Mouse (Mus musculus): Measurements from ENCODE around the gene Olfr1223. TPM values are rescaled to one million over a fixed set of nuclear protein-coding genes. Genes with fewer than 3 reads are reported as not detected.

Olfr1223 gene
- polyA plus RNA-seq, 1 experiment from 2014 or later: not detected

GRCm38 (mm10) chr2:89117183-89117582 is 34.2 kb downstream of the Olfr1223 start, which contains the start of gene Olfr1221:
Olfr1221 (minus strand) TSS chr2:89117283.
- no peak for DNase-seq (ENCODE audit: low spot score)
- 95% methylated on average over 2 of the region's 2 CpGs for WGBS

GRCm38 (mm10) chr2:89106735-89107134 is 44.6 kb downstream of the Olfr1223 start, which contains the start of gene Olfr1220:
Olfr1220 (minus strand) TSS chr2:89106835.
- no peak within 1 kb of the TSS for H3K27ac ChIP-seq
- no peak within 1 kb of the TSS for H3K9ac ChIP-seq (ENCODE audit: low read depth, low read length)
- WGBS: 74% methylated on average over 3 of the region's 3 CpGs
- no peaks in the 10 kb centered on the region for H3K9me3 ChIP-seq (replicated peaks; ENCODE audit: low read length)
- no peak within 1 kb of the TSS for H3K4me2 ChIP-seq (ENCODE audit: low read length)
- H3K27me3 ChIP-seq (ENCODE audit: insufficient read depth, low read length): no peaks in the 10 kb centered on the region
- H3K4me1 ChIP-seq (replicated peaks; ENCODE audit: insufficient read depth, low read length): no peaks in the 10 kb centered on the region
- ATAC-seq (replicated peaks; ENCODE audit: low FRiP score, low read depth) (no peak), DNase-seq (ENCODE audit: low spot score) (no peak)
- no peak for TF ChIP-seq CTCF (IDR thresholded peaks at IDR 0.05; ENCODE audit: low read depth)
- no peaks in the 10 kb centered on the region for H3K36me3 ChIP-seq (ENCODE audit: insufficient read depth, low read length)
- H3K4me3 ChIP-seq (replicated peaks; ENCODE audit: low read depth, low read length): no peak within 1 kb of the TSS

More at GRCm38 (mm10) chr2:89117183-89117582, 34.2 kb downstream of the Olfr1223 start, which contains the start of gene Olfr1221:
- Histone ChIP-seq H3K9me3 (replicated peaks; ENCODE audit: low read length) (no peaks in the 10 kb centered on the region), H3K36me3 (ENCODE audit: insufficient read depth, low read length) (no peaks in the 10 kb centered on the region), H3K27ac (no peak within 1 kb of the TSS), H3K27me3 (ENCODE audit: insufficient read depth, low read length) (no peaks in the 10 kb centered on the region), H3K4me1 (replicated peaks; ENCODE audit: insufficient read depth, low read length) (no peaks in the 10 kb centered on the region), H3K4me2 (ENCODE audit: low read length) (no peak within 1 kb of the TSS), H3K9ac (ENCODE audit: low read depth, low read length) (no peak within 1 kb of the TSS), H3K4me3 (replicated peaks; ENCODE audit: low read depth, low read length) (no peak within 1 kb of the TSS)
- no peak for TF ChIP-seq CTCF (IDR thresholded peaks at IDR 0.05; ENCODE audit: low read depth)
- ATAC-seq (replicated peaks; ENCODE audit: low FRiP score, low read depth): no peak

GRCm38 (mm10) chr2:89105651-89106050 is 45.7 kb downstream of the Olfr1223 start:
- Histone ChIP-seq H3K9ac (ENCODE audit: low read depth, low read length) (no peak overlapping the region), H3K4me3 (replicated peaks; ENCODE audit: low read depth, low read length) (no peak overlapping the region), H3K9me3 (replicated peaks; ENCODE audit: low read length) (no peaks in the 10 kb centered on the region), H3K36me3 (ENCODE audit: insufficient read depth, low read length) (no peaks in the 10 kb centered on the region), H3K4me2 (ENCODE audit: low read length) (no peak overlapping the region), H3K27ac (no peak overlapping the region), H3K27me3 (ENCODE audit: insufficient read depth, low read length) (no peaks in the 10 kb centered on the region), H3K4me1 (replicated peaks; ENCODE audit: insufficient read depth, low read length) (no peaks in the 10 kb centered on the region)
- no peak for TF ChIP-seq CTCF (IDR thresholded peaks at IDR 0.05; ENCODE audit: low read depth)
- ATAC-seq (replicated peaks; ENCODE audit: low FRiP score, low read depth) (no peak), DNase-seq (ENCODE audit: low spot score) (no peak)

- Histone ChIP-seq H3K4me1 (replicated peaks; ENCODE audit: insufficient read depth, low read length) (no peaks in the 10 kb centered on the region), H3K9me3 (replicated peaks; ENCODE audit: low read length) (no peaks in the 10 kb centered on the region), H3K27me3 (ENCODE audit: insufficient read depth, low read length) (no peaks in the 10 kb centered on the region), H3K27ac (no peak overlapping the region), H3K9ac (ENCODE audit: low read depth, low read length) (no peak overlapping the region), H3K36me3 (ENCODE audit: insufficient read depth, low read length) (no peaks in the 10 kb centered on the region), H3K4me2 (ENCODE audit: low read length) (no peak overlapping the region), H3K4me3 (replicated peaks; ENCODE audit: low read depth, low read length) (no peak overlapping the region)
- WGBS: 100% methylated on average over 1 of the region's 1 CpGs
- no peak for DNase-seq (ENCODE audit: low spot score)
- ATAC-seq (replicated peaks; ENCODE audit: low FRiP score, low read depth): no peak
- no peak for TF ChIP-seq CTCF (IDR thresholded peaks at IDR 0.05; ENCODE audit: low read depth)
Observed at GRCm38 (mm10) chr2:89093848-89094247, 57.5 kb downstream of the Olfr1223 start.

Other genes starting within 250 kb of the Olfr1223 start
- not detected in 2 replicates for gene Olfr1208, start 249.2 kb downstream of the Olfr1223 start, polyA plus RNA-seq (2015; fragmentation: Nextera tagmentation; extraction: Ambion mirVana)
- not detected in 2 replicates for gene Olfr1209, start 236.4 kb downstream of the Olfr1223 start, polyA plus RNA-seq (2015; fragmentation: Nextera tagmentation; extraction: Ambion mirVana)
- not detected in 2 replicates for gene Olfr1211, start 213.4 kb downstream of the Olfr1223 start, polyA plus RNA-seq (2015; fragmentation: Nextera tagmentation; extraction: Ambion mirVana)
- not detected in 2 replicates for gene Olfr1212, start 197.6 kb downstream of the Olfr1223 start, polyA plus RNA-seq (2015; fragmentation: Nextera tagmentation; extraction: Ambion mirVana)
- gene Gm13762, start 171.3 kb downstream of the Olfr1223 start, polyA plus RNA-seq (2015; fragmentation: Nextera tagmentation; extraction: Ambion mirVana): not detected in 2 replicates
- not detected in 2 replicates for gene Olfr1214, start 158.9 kb downstream of the Olfr1223 start, polyA plus RNA-seq (2015; fragmentation: Nextera tagmentation; extraction: Ambion mirVana)
- gene Olfr1215, start 144.6 kb downstream of the Olfr1223 start, polyA plus RNA-seq (2015; fragmentation: Nextera tagmentation; extraction: Ambion mirVana): not detected in 2 replicates
- gene Olfr1216, start 133.2 kb downstream of the Olfr1223 start, polyA plus RNA-seq (2015; fragmentation: Nextera tagmentation; extraction: Ambion mirVana): not detected in 2 replicates
- not detected in 2 replicates for gene Olfr1217, start 119.5 kb downstream of the Olfr1223 start, polyA plus RNA-seq (2015; fragmentation: Nextera tagmentation; extraction: Ambion mirVana)
- not detected in 2 replicates for gene Olfr1218, start 90.4 kb downstream of the Olfr1223 start, polyA plus RNA-seq (2015; fragmentation: Nextera tagmentation; extraction: Ambion mirVana)
- not detected in 2 replicates for gene Olfr1219, start 68.0 kb downstream of the Olfr1223 start, polyA plus RNA-seq (2015; fragmentation: Nextera tagmentation; extraction: Ambion mirVana)
- not detected in 2 replicates for gene Olfr1220, start 44.7 kb downstream of the Olfr1223 start, polyA plus RNA-seq (2015; fragmentation: Nextera tagmentation; extraction: Ambion mirVana)
- not detected in 2 replicates for gene Olfr1221, start 34.3 kb downstream of the Olfr1223 start, polyA plus RNA-seq (2015; fragmentation: Nextera tagmentation; extraction: Ambion mirVana)
- not detected in 2 replicates for gene Olfr1222, start 18.5 kb downstream of the Olfr1223 start, polyA plus RNA-seq (2015; fragmentation: Nextera tagmentation; extraction: Ambion mirVana)
- gene Olfr1224-ps1, start 12.5 kb upstream of the Olfr1223 start, polyA plus RNA-seq (2015; fragmentation: Nextera tagmentation; extraction: Ambion mirVana): not detected in 2 replicates
- not detected in 2 replicates for gene Olfr1225, start 23.1 kb upstream of the Olfr1223 start, polyA plus RNA-seq (2015; fragmentation: Nextera tagmentation; extraction: Ambion mirVana)
- gene Olfr1226, start 48.5 kb upstream of the Olfr1223 start, polyA plus RNA-seq (2015; fragmentation: Nextera tagmentation; extraction: Ambion mirVana): not detected in 2 replicates
- not detected in 2 replicates for gene Olfr1228, start 102.5 kb upstream of the Olfr1223 start, polyA plus RNA-seq (2015; fragmentation: Nextera tagmentation; extraction: Ambion mirVana)
- gene Olfr1229, start 136.5 kb upstream of the Olfr1223 start, polyA plus RNA-seq (2015; fragmentation: Nextera tagmentation; extraction: Ambion mirVana): not detected in 2 replicates
- gene Olfr1230, start 145.7 kb upstream of the Olfr1223 start, polyA plus RNA-seq (2015; fragmentation: Nextera tagmentation; extraction: Ambion mirVana): not detected in 2 replicates
- gene Olfr1231, start 155.5 kb upstream of the Olfr1223 start, polyA plus RNA-seq (2015; fragmentation: Nextera tagmentation; extraction: Ambion mirVana): not detected in 2 replicates
- not detected in 2 replicates for gene Olfr1232, start 178.1 kb upstream of the Olfr1223 start, polyA plus RNA-seq (2015; fragmentation: Nextera tagmentation; extraction: Ambion mirVana)
- gene Olfr1233, start 190.8 kb upstream of the Olfr1223 start, polyA plus RNA-seq (2015; fragmentation: Nextera tagmentation; extraction: Ambion mirVana): not detected in 2 replicates
- not detected in 2 replicates for gene Olfr1234, start 213.3 kb upstream of the Olfr1223 start, polyA plus RNA-seq (2015; fragmentation: Nextera tagmentation; extraction: Ambion mirVana)

Data from kidney, postnatal 0 days (tissue).